Mouse (Mus musculus): ENCODE data around the gene Lrrc20.

Lrrc20 gene

DNA sequence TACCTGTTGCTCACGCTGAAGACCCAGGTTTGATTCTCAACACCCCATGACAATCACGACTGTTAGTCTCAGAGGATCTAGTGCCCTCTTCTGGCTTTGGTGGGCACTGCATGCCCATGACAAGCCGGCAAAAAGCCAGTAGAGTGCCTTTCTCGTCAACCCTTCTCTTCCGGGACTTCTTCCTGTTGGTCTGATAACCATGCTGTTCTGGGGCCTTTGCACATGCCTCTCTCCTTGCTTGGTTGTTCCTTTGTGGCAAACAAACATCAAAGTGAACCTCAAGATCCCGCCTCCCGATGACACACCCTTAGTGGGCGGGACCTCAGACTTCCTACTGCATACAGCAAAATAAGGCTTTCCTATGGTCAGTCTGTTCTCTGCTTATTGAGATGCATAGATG, 9.4 kb upstream of the Lrrc20 start:
- in situ Hi-C loops (cut with MboI; ENCODE audit: low pct_unique_long_range_greater_than_20kb in 1 of 2, low sequenced_read_pairs in 2 of 2, unreplicated experiment in 1 of 2) = no loop called here

DNA sequence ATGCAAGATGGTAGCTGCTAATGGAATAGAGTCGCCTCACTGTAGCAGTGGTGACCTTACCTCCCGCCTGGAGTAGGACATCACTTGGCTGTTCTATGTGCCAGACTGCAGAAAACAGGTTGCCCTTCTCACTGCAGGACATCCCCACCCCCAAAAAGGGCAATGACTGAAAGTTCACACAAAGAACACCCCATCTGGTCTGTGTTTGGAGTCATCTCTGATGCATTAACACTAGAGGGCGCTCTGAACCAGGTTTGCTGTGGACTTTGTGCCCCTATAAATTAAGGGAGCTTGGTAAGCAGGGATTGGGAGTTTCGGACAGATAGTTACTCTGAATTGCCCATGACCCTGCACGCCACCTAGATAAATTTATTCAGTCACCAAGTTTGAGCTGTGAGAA, 8.7 kb upstream of the Lrrc20 start:
- in situ Hi-C loops (cut with MboI; ENCODE audit: low pct_unique_long_range_greater_than_20kb in 1 of 2, low sequenced_read_pairs in 2 of 2, unreplicated experiment in 1 of 2) = no loop called here

DNA sequence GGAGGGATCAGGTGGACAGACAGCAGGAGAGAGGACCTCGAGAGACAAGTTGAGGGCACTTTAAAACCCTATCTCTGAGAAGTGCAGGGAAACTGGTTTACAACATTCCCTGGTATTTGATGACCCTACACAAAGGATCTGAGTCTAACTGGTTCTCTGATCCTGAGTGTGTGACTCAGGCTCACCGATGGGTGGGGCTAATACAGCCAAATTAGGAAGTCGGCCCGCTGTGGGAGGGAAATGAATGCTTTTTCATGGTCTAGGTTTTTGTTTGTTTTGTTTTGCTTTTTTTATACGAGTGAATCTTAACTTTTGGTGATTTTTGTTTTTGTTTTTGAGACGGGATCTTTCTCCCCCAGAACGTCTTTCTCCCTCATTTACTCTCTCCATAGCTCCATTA, 6.7 kb upstream of the Lrrc20 start:
- in situ Hi-C loops (cut with MboI; ENCODE audit: low pct_unique_long_range_greater_than_20kb in 1 of 2, low sequenced_read_pairs in 2 of 2, unreplicated experiment in 1 of 2) = no loop called here

DNA sequence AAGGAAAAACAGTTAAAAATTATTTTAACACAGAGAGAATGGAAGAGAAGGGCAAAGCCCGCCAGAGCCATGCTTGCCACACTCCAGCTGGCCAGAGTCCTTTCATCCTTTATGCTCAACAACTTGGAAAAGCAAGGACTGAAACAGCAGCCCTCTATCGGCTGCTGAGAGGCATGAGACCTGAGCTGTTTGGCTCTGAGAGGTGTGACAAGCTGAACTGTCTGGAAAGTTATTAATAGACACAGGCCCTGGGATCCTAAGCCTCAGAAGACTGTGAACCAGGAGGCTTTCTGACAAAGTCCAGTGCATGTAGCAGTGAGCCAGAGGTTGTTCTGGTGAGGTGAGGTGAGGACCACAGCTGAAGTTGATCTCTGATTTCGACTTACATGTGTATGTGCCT, 2.0 kb upstream of the Lrrc20 start:
- in situ Hi-C loops (cut with MboI; ENCODE audit: low pct_unique_long_range_greater_than_20kb in 1 of 2, low sequenced_read_pairs in 2 of 2, unreplicated experiment in 1 of 2) = loop anchor here in 1 of 2 experiments (10.0 kb wide), 1 partner anchor 131 kb away; no protein-coding TSS in a partner anchor

DNA sequence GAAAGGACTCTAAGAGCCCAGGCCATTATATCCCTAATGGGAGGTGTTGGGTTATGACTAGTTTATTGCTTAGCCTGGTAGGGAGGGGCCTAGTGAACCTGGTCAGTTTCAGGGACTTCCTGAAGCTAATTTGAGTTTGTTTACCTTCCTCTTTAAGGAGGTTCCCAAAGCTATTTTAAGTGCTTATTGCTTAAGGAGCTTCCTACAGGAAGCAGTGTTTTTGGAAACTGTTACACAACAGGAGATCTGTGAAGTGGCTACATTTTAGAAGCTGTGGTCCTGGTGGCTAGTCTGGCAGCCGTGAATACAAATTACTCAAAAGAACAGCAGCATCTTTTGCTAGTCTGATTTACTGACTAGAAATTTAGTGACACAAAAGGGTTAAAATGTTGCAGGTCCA, 1.3 kb upstream of the Lrrc20 start:
- in situ Hi-C loops (cut with MboI; ENCODE audit: low pct_unique_long_range_greater_than_20kb in 1 of 2, low sequenced_read_pairs in 2 of 2, unreplicated experiment in 1 of 2) = loop anchor here in 1 of 2 experiments (10.0 kb wide), 1 partner anchor 130 kb away; no protein-coding TSS in a partner anchor

DNA sequence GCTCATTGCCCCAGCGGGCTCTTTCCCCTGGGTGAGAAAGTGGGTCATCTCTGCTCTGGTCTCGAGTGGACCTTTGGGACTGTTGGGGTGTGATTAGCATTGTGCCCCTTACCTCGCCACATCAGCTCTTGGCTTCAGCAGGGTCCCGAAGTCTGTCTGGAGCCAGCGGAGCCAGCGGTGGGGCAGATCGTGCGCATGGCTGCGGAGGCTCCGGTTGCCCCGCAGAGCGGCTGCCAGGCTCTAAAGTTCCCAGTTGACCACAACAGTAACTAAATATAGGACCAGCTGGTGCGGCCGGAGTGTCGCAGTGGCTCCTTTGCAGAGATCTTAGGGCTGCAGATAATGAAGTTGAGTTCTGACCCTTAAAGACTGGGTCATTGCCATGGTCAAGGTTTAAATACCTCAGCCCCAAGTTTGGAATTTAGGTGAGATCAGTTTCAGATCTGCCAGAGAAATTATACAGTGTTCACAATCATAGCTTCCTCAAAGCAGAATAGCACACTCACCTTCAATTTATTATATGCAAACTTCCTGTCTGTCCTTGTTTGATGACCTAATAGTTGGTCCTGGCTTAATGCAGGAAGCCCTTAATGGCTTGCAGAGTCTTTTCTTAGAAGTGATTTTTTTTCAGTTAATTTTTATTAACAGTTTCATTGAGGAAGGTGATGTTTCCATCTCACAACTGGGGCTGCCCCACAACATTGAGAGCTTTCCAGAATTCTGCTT, 1.0 kb downstream of the Lrrc20 start:
- in situ Hi-C loops (cut with MboI; ENCODE audit: low pct_unique_long_range_greater_than_20kb in 1 of 2, low sequenced_read_pairs in 2 of 2, unreplicated experiment in 1 of 2) = loop anchor here in 1 of 2 experiments (10.0 kb wide), 1 partner anchor 128 kb away; no protein-coding TSS in a partner anchor

DNA sequence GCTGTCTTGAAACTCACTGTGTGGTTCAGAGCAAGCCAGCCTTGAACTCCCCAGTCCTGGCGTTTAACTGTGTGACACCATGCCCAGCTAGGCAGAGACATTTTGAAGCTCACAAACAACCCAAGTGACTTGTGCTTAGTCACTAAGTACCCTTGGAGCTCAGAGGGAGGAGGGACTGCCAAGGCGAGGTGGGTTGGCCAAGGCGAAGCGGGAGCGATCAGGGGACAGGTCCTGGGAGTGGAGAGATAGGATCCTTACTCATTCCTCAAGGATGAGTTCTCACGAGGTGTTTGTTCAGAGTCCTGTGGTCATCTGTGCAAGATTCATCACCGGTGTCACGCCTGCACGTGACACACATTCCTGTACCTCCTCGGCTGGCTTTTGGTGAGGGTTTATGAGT, 3.9 kb downstream of the Lrrc20 start:
- in situ Hi-C loops (cut with MboI; ENCODE audit: low pct_unique_long_range_greater_than_20kb in 1 of 2, low sequenced_read_pairs in 2 of 2, unreplicated experiment in 1 of 2) = loop anchor here in 1 of 2 experiments (10.0 kb wide), 1 partner anchor 125 kb away; no protein-coding TSS in a partner anchor

DNA sequence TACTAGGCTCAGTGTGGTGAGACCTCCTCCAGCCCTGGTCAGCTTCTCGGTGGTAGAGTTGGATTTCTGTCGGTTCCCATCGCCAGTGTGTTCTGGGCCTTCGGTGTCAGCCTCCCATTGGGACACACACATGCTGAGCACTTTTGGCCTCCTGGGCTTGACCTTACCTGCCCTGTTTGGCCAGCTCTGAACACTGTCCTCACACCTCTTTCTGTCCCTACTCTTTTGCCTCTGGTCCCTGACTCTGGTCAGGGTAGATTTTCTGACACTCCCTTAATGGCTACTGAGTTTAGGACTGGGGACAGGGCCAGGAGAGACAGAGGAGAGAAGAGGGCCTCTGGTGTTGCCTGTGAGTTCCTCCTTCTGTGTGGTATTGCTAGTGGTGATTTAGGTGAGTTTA, 4.3 kb downstream of the Lrrc20 start:
- in situ Hi-C loops (cut with MboI; ENCODE audit: low pct_unique_long_range_greater_than_20kb in 1 of 2, low sequenced_read_pairs in 2 of 2, unreplicated experiment in 1 of 2) = loop anchor here in 1 of 2 experiments (10.0 kb wide), 1 partner anchor 125 kb away; no protein-coding TSS in a partner anchor

DNA sequence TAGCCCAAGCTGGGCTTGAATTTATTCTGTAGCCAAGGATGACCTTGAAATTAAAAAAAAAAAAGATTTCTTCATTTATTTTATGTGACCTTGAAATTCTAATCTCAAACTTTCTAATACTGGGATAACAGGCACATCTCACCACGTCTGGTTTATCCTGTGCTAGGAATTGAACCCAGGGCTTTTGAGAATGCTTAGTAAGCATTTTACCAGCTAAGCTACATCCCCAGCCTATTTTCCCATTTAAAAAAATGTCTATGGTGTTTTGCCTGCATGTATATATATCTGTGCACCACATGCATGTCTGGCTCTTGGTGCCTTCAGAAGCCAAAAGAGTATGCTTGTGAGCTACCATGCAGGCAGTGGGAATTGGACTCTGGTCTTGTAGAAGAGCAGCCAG, 4.9 kb downstream of the Lrrc20 start:
- in situ Hi-C loops (cut with MboI; ENCODE audit: low pct_unique_long_range_greater_than_20kb in 1 of 2, low sequenced_read_pairs in 2 of 2, unreplicated experiment in 1 of 2) = no loop called here

DNA sequence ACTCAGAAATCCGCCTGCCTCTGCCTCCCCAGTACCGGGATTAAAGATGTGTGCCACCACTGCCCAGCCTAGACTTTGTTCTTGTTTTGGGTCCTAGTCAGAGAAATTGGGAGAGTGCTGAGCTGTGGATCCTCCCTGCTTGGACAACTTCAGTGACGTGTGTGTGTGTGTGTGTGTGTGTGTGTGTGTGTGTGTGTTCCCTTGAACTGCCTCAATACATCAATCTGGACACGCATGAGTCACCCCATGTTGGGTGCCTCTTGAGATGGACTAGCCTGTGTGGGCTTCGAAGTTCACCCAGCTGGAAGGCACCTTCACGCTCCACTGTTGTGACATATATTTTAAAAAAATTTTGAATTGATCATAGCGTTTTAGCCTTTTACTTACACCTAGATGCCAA, 7.2 kb downstream of the Lrrc20 start:
- in situ Hi-C loops (cut with MboI; ENCODE audit: low pct_unique_long_range_greater_than_20kb in 1 of 2, low sequenced_read_pairs in 2 of 2, unreplicated experiment in 1 of 2) = no loop called here

DNA sequence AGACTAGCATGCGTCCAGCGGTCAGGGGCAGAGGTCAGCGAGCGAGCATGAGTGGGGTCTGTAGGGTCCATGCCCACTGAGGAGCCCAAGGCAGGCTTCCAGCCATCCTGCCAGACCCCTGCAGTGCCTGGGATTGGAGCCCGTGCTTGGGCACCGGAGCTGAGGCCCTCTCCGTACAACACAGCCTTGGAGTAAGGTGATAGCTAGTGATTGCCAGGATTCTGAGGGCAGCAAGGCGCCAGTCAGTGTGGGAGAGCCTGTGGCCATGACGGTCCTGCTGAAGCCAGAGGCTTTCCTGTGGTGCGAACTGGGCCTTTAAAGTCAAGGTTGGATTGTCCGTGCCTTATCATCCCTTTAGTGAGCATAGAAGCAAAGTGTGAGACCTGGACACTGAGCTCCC, 9.2 kb downstream of the Lrrc20 start:
- in situ Hi-C loops (cut with MboI; ENCODE audit: low pct_unique_long_range_greater_than_20kb in 1 of 2, low sequenced_read_pairs in 2 of 2, unreplicated experiment in 1 of 2) = no loop called here

DNA sequence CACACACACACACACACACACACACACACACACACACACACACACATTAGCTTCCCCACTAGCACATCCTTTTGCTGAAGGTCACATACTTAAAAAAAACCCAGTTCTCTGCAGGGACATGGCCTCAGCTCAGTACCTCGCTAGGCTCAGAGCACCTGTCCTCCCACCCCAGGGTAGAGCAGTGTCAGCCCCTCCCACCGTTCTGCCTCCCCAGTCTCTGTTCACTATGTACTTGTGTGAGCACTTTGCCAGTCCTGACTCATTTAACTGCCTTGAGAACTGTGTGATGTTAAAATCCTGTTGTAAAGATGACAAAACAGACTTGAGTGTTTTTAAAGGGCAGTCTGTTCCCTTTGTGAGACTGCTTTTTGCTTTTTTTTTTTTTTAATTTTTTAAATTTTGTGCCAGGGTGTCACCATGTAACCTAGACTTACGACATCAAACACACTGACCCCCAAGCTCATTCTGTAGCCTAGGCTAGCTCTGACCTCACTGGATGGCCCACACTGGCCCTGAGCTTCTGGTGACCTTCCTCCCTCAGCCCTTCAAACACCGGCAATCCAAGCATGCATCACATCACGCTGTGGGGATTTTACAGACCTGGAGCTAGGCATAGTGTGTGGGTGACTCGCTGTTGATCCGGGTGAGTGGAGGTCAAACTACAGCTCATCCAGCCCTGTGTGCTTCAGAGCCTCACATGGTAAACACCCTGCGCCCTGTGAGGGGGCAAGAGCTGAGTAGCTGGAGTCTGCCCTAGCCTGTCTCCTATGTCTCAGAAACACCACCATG, 11.1 kb downstream of the Lrrc20 start:
- in situ Hi-C loops (cut with MboI; ENCODE audit: low pct_unique_long_range_greater_than_20kb in 1 of 2, low sequenced_read_pairs in 2 of 2, unreplicated experiment in 1 of 2) = no loop called here

DNA sequence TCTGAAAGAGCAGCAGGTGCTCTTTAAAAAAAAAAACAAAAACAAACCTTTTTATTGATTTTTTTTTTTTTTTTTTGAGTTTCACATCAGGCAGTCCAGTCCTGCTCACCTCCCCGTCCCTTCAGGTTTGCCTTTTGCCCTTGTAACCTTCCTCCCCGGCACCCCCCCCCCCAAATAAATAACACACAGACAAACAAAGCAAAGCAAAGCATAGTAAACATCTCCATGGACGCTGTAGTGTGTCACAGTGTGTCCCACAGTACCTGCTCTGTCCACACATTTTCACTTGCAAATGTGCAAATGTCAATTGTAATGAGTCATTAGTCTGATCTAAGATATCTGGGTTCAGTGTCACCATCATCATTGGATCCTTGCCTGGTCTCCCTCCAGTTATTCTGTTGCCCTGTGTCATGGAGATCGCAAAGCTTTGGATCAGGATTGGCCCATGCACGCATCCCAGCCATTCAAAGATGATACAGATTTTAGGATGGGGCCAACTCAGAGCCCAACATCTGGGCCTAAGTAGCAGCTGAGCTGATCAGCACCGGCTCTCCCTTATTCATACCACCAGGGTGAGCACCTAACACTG, 13.0 kb downstream of the Lrrc20 start:
- in situ Hi-C loops (cut with MboI; ENCODE audit: low pct_unique_long_range_greater_than_20kb in 1 of 2, low sequenced_read_pairs in 2 of 2, unreplicated experiment in 1 of 2) = no loop called here

DNA sequence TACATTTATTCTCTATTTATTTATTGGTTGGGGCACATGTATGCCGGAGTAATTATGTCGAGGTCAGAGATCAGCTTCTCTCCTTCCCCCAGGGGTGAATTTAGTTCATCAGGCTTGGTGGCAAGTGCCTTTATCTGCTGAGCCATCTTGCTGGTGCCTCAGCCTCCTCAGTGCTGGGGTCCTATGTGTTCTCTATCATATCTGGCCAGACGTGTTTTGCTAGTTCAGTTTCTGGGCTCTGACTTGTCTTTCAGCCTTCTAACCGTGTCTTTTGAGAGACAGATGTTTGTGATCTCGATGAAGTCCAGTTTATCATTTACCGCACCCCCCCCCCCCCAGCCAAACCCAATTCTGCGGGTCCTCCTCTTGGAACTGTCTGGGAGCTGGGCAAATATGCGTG, 16.0 kb downstream of the Lrrc20 start:
- in situ Hi-C loops (cut with MboI; ENCODE audit: low pct_unique_long_range_greater_than_20kb in 1 of 2, low sequenced_read_pairs in 2 of 2, unreplicated experiment in 1 of 2) = no loop called here

DNA sequence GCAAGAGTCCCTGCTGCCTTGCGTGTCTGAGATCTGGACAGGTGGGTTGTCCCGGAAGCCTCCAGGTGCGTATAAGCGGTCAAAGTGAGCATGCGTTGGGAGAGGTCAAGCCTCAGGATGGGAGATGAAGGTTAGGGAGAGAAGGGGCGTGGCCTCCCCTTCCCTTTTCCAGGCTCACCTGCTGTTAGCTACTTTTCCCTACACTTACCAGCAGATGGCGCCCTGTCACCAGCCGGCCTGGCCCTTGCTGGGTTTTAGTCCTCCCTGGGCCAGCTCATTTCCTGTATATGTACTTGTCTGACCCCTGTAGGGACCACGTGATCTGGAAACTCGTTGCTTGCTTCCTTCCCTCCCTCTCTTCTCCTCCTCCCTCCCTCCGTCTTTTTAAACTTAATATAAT, 16.4 kb downstream of the Lrrc20 start:
- in situ Hi-C loops (cut with MboI; ENCODE audit: low pct_unique_long_range_greater_than_20kb in 1 of 2, low sequenced_read_pairs in 2 of 2, unreplicated experiment in 1 of 2) = no loop called here

DNA sequence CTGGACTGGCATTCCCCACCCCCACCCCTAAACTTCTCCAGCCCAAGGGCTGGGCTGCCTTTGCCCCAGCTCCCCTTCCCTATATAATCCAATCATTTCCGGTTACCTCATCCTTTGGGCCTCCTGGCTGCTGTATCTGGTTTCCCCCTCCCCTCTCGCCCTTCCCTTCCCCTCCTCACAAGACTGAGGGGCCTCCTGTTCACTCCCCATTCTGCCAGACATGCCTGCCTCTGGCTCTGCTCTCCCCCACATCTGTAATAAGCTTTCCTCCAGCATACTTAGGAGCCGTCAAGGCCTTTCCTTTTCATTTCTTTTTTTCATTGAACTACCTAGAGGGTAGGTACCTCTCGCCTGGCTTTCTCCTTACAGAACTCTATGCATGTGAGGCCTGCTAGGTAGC, 19.9 kb downstream of the Lrrc20 start:
- in situ Hi-C loops (cut with MboI; ENCODE audit: low pct_unique_long_range_greater_than_20kb in 1 of 2, low sequenced_read_pairs in 2 of 2, unreplicated experiment in 1 of 2) = no loop called here

DNA sequence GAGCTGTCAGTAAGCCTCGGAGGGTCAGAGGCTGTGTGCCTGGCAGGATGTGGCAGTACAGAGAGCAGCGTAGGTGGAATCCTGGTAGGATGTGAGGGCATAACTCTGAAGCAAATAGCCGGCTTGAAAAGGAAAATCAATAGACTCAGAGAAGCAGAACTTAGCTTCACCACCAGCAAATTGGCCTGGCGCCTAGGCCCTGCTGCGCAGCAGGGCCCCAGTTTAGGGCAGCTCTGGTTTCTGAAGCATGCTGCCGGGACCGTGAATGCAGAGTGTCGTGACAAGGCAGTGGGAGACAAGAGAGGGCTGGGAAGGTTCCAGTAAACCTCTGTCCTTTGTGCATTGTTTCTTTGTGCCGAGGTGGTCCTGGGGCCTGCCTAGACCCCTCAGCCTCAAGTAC, 20.6 kb downstream of the Lrrc20 start:
- in situ Hi-C loops (cut with MboI; ENCODE audit: low pct_unique_long_range_greater_than_20kb in 1 of 2, low sequenced_read_pairs in 2 of 2, unreplicated experiment in 1 of 2) = no loop called here

DNA sequence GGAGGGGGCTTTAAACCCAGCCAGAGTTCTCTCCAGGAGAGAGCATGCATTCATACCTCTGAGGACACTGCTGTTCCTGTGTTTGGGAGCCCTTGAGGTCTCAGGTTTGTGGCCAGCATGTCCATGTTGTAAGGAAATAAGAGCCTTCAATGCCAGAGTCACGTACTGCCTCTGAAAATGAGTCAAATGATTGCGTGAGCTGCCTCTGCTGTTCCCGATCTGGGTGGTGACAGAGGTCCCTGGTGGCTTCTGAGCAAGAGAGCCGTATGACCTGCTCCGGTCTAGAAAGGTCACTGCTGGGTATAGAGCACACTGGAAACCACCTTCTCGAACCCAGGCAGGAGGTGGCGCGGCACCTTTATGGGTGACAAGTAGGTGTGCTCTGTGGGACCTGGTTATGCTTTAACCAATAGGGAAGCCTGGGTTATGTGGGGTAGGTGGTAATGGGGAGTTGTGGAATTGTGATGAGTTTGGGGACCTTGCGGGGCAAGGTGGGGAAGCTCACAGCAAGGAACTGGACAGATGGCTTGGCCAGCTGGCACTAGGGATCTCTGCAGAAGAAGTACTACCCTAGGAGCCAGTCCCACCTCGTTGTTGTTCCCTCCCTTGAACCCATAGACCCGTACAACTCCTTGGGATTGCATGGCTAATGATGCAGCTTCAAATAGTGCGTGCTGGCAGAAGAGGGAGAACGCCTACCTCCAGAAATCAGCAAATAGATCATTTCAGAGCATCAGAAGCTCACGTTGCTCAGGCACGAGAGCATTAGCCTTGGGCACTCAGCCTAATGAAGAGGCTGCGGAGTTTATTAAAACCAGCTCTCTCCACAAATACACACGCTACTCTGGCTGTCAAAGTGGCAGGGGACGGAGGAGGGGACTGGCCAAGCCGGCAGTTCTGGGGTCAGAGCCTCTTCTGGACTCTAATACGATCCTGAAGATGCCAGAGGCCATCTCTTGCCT, 24.2 kb downstream of the Lrrc20 start:
- in situ Hi-C loops (cut with MboI; ENCODE audit: low pct_unique_long_range_greater_than_20kb in 1 of 2, low sequenced_read_pairs in 2 of 2, unreplicated experiment in 1 of 2) = no loop called here

All from mouse embryonic stem cell (cell line).